Mouse (Mus musculus): ENCODE data around the gene Slc35f3.

- TF ChIP-seq CTCF (conservative IDR thresholded peaks at IDR 0.05; ENCODE audit: insufficient read depth, insufficient read length, low read depth, low read length): 0 out of 2 replicates have a peak, but pooled peaks have one; percentile 8
- no peak for TF ChIP-seq POLR2A (IDR thresholded peaks at IDR 0.05; ENCODE audit: low read depth, low read length)
These were observed 45.1 kb downstream of the Slc35f3 start for GRCm38 (mm10) chr8:126343427-126343826.
